Mouse (Mus musculus): Measurements from ENCODE around the gene Acsl3. TPM values are rescaled to one million over a fixed set of nuclear protein-coding genes. Genes with fewer than 3 reads are reported as not detected.

The Acsl3 gene
- polyA plus RNA-seq, 1 experiment from 2014 or later, result 71.3 TPM

- H3K4me2 ChIP-seq (ENCODE audit: low read depth, low read length), result no peak overlapping the region
- no peak for ATAC-seq (ENCODE audit: low read depth)
- H3K36me3 ChIP-seq (ENCODE audit: control insufficient read depth, insufficient read depth, low read length), result peaks cover 84% of the 10 kb centered on the region
- H3K4me3 ChIP-seq (ENCODE audit: low read depth, low read length), result no peak overlapping the region
- DNase-seq (ENCODE audit: low spot score), result no peak
- H3K27me3 ChIP-seq (replicated peaks; ENCODE audit: control insufficient read depth, insufficient read depth, low read length), result no peaks in the 10 kb centered on the region
- no peak overlapping the region for H3K9ac ChIP-seq (ENCODE audit: low read depth, low read length)
- no peaks in the 10 kb centered on the region for H3K9me3 ChIP-seq (ENCODE audit: control insufficient read depth, low read length)
- WGBS, result 75% methylated on average over 6 of the region's 6 CpGs
- no peaks in the 10 kb centered on the region for H3K4me1 ChIP-seq (ENCODE audit: control insufficient read depth, insufficient read depth, low read length)
- no peak overlapping the region for H3K27ac ChIP-seq (replicated peaks; ENCODE audit: low read depth, low read length)
These were observed 40.5 kb downstream of the Acsl3 start for GRCm38 (mm10) chr1:78698138-78698537.

- Histone ChIP-seq H3K36me3 (ENCODE audit: control insufficient read depth, insufficient read depth, low read length) (peaks cover 86% of the 10 kb centered on the region), H3K27me3 (replicated peaks; ENCODE audit: control insufficient read depth, insufficient read depth, low read length) (no peaks in the 10 kb centered on the region), H3K9ac (ENCODE audit: low read depth, low read length) (no peak overlapping the region), H3K27ac (replicated peaks; ENCODE audit: low read depth, low read length) (no peak overlapping the region), H3K4me2 (ENCODE audit: low read depth, low read length) (no peak overlapping the region), H3K9me3 (ENCODE audit: control insufficient read depth, low read length) (no peaks in the 10 kb centered on the region), H3K4me1 (ENCODE audit: control insufficient read depth, insufficient read depth, low read length) (no peaks in the 10 kb centered on the region), H3K4me3 (ENCODE audit: low read depth, low read length) (no peak overlapping the region)
- ATAC-seq (ENCODE audit: low read depth) (no peak), DNase-seq (ENCODE audit: low spot score) (no peak)
- 94% methylated on average over 3 of the region's 3 CpGs for whole genome bisulfite sequencing
These were observed 44.1 kb downstream of the Acsl3 start for GRCm38 (mm10) chr1:78701740-78702139.

- H3K36me3 ChIP-seq (ENCODE audit: control insufficient read depth, insufficient read depth, low read length), result peaks cover 83% of the 10 kb centered on the region
These were observed 44.8 kb downstream of the Acsl3 start for GRCm38 (mm10) chr1:78702282-78702963.

GRCm38 (mm10) chr1:78702964-78703285 lies 45.3 kb downstream of the Acsl3 start:
- Histone ChIP-seq H3K4me2 (ENCODE audit: low read depth, low read length) (no peak overlapping the region), H3K27me3 (replicated peaks; ENCODE audit: control insufficient read depth, insufficient read depth, low read length) (no peaks in the 10 kb centered on the region), H3K4me1 (ENCODE audit: control insufficient read depth, insufficient read depth, low read length) (no peaks in the 10 kb centered on the region), H3K9ac (ENCODE audit: low read depth, low read length) (no peak overlapping the region), H3K9me3 (ENCODE audit: control insufficient read depth, low read length) (no peaks in the 10 kb centered on the region), H3K4me3 (ENCODE audit: low read depth, low read length) (no peak overlapping the region), H3K36me3 (ENCODE audit: control insufficient read depth, insufficient read depth, low read length) (peaks cover 80% of the 10 kb centered on the region), H3K27ac (replicated peaks; ENCODE audit: low read depth, low read length) (no peak overlapping the region)
- ATAC-seq (ENCODE audit: low read depth) (no peak), DNase-seq (ENCODE audit: low spot score) (no peak)
- WGBS, result 91% methylated on average over 2 of the region's 2 CpGs

More at GRCm38 (mm10) chr1:78702282-78702963, 44.8 kb downstream of the Acsl3 start:
- ATAC-seq (ENCODE audit: low read depth), result no peak
- Histone ChIP-seq H3K9ac (ENCODE audit: low read depth, low read length) (no peak overlapping the region), H3K9me3 (ENCODE audit: control insufficient read depth, low read length) (no peaks in the 10 kb centered on the region), H3K27me3 (replicated peaks; ENCODE audit: control insufficient read depth, insufficient read depth, low read length) (no peaks in the 10 kb centered on the region), H3K4me1 (ENCODE audit: control insufficient read depth, insufficient read depth, low read length) (no peaks in the 10 kb centered on the region), H3K4me3 (ENCODE audit: low read depth, low read length) (no peak overlapping the region), H3K27ac (replicated peaks; ENCODE audit: low read depth, low read length) (no peak overlapping the region), H3K4me2 (ENCODE audit: low read depth, low read length) (no peak overlapping the region)
- WGBS, result 78% methylated on average over 14 of the region's 14 CpGs
- no peak for DNase-seq (ENCODE audit: low spot score)

GRCm38 (mm10) chr1:78706338-78706737 lies 48.7 kb downstream of the Acsl3 start:
- peaks cover 53% of the 10 kb centered on the region for H3K36me3 ChIP-seq (ENCODE audit: control insufficient read depth, insufficient read depth, low read length)
- no peak overlapping the region for H3K4me3 ChIP-seq (ENCODE audit: low read depth, low read length)
- H3K27ac ChIP-seq (replicated peaks; ENCODE audit: low read depth, low read length), result no peak overlapping the region
- H3K4me1 ChIP-seq (ENCODE audit: control insufficient read depth, insufficient read depth, low read length), result no peaks in the 10 kb centered on the region
- no peaks in the 10 kb centered on the region for H3K27me3 ChIP-seq (replicated peaks; ENCODE audit: control insufficient read depth, insufficient read depth, low read length)
- no peak for ATAC-seq (ENCODE audit: low read depth)
- no peak overlapping the region for H3K4me2 ChIP-seq (ENCODE audit: low read depth, low read length)
- no peaks in the 10 kb centered on the region for H3K9me3 ChIP-seq (ENCODE audit: control insufficient read depth, low read length)
- WGBS, result 75% methylated on average over 10 of the region's 10 CpGs
- DNase-seq (ENCODE audit: low spot score), result no peak
- no peak overlapping the region for H3K9ac ChIP-seq (ENCODE audit: low read depth, low read length)

GRCm38 (mm10) chr1:78707280-78707679 lies 49.7 kb downstream of the Acsl3 start:
- Histone ChIP-seq H3K9me3 (ENCODE audit: control insufficient read depth, low read length) (no peaks in the 10 kb centered on the region), H3K27me3 (replicated peaks; ENCODE audit: control insufficient read depth, insufficient read depth, low read length) (no peaks in the 10 kb centered on the region), H3K27ac (replicated peaks; ENCODE audit: low read depth, low read length) (no peak overlapping the region), H3K9ac (ENCODE audit: low read depth, low read length) (no peak overlapping the region), H3K36me3 (ENCODE audit: control insufficient read depth, insufficient read depth, low read length) (peaks cover 44% of the 10 kb centered on the region), H3K4me1 (ENCODE audit: control insufficient read depth, insufficient read depth, low read length) (no peaks in the 10 kb centered on the region), H3K4me3 (ENCODE audit: low read depth, low read length) (no peak overlapping the region), H3K4me2 (ENCODE audit: low read depth, low read length) (no peak overlapping the region)
- DNase-seq (ENCODE audit: low spot score) (no peak), ATAC-seq (ENCODE audit: low read depth) (no peak)
- 58% methylated on average over 4 of the region's 4 CpGs for WGBS

GRCm38 (mm10) chr1:78710026-78710425 lies 52.4 kb downstream of the Acsl3 start:
- no peak for ATAC-seq (ENCODE audit: low read depth)

GRCm38 (mm10) chr1:78710613-78711329 lies 53.1 kb downstream of the Acsl3 start:
- no peak overlapping the region for H3K4me2 ChIP-seq (ENCODE audit: low read depth, low read length)
- no peaks in the 10 kb centered on the region for H3K4me1 ChIP-seq (ENCODE audit: control insufficient read depth, insufficient read depth, low read length)
- no peak overlapping the region for H3K4me3 ChIP-seq (ENCODE audit: low read depth, low read length)
- H3K27ac ChIP-seq (replicated peaks; ENCODE audit: low read depth, low read length), result no peak overlapping the region
- 0 out of 2 replicates have a peak, but pooled peaks cover 10% of the 10 kb centered on the region for H3K36me3 ChIP-seq (ENCODE audit: control insufficient read depth, insufficient read depth, low read length)
- H3K9ac ChIP-seq (ENCODE audit: low read depth, low read length), result no peak overlapping the region
- ATAC-seq (ENCODE audit: low read depth) (no peak), DNase-seq (ENCODE audit: low spot score) (no peak)
- WGBS, result 85% methylated on average over 5 of the region's 5 CpGs
- no peaks in the 10 kb centered on the region for H3K9me3 ChIP-seq (ENCODE audit: control insufficient read depth, low read length)
- no peaks in the 10 kb centered on the region for H3K27me3 ChIP-seq (replicated peaks; ENCODE audit: control insufficient read depth, insufficient read depth, low read length)

More at GRCm38 (mm10) chr1:78710026-78710425, 52.4 kb downstream of the Acsl3 start:
- H3K9ac ChIP-seq (ENCODE audit: low read depth, low read length), result no peak overlapping the region
- no peak overlapping the region for H3K27ac ChIP-seq (replicated peaks; ENCODE audit: low read depth, low read length)
- H3K4me2 ChIP-seq (ENCODE audit: low read depth, low read length), result no peak overlapping the region
- H3K36me3 ChIP-seq (ENCODE audit: control insufficient read depth, insufficient read depth, low read length), result peaks cover 16% of the 10 kb centered on the region; the same call in 1 of the 2 replicates
- no peak overlapping the region for H3K4me3 ChIP-seq (ENCODE audit: low read depth, low read length)
- DNase-seq (ENCODE audit: low spot score), result no peak
- no peaks in the 10 kb centered on the region for H3K4me1 ChIP-seq (ENCODE audit: control insufficient read depth, insufficient read depth, low read length)
- H3K9me3 ChIP-seq (ENCODE audit: control insufficient read depth, low read length), result no peaks in the 10 kb centered on the region
- H3K27me3 ChIP-seq (replicated peaks; ENCODE audit: control insufficient read depth, insufficient read depth, low read length), result no peaks in the 10 kb centered on the region

Measured in embryonic facial prominence, embryonic 14.5 days (tissue).